Mouse (Mus musculus) myocyte (in vitro differentiated cells): ENCODE data around the gene Heatr4.

ENCODE experiments used
- POLR2A ChIP-seq: IDR thresholded peaks from one replicate; pipeline ENCODE4 v1.6.1; 2011; ENCODE audit warnings: low read depth, mild to moderate bottlenecking, control low read depth, moderate library complexity; ENCODE audit not compliant: insufficient read length
- REST ChIP-seq: IDR thresholded peaks from one replicate; pipeline ENCODE4 v1.6.1; 2011; ENCODE audit warnings: mild to moderate bottlenecking, control low read depth, moderate library complexity; ENCODE audit not compliant: insufficient read depth, insufficient read length
- TCF12 ChIP-seq: IDR thresholded peaks from one replicate; pipeline ENCODE4 v1.6.1; 2011; ENCODE audit warnings: mild to moderate bottlenecking, control low read depth; ENCODE audit not compliant: poor library complexity, insufficient read depth, severe bottlenecking

- TF ChIP-seq POLR2A, result no peak
- no peak for TF ChIP-seq TCF12
- TF ChIP-seq REST, result no peak
These were observed 12.5 kb downstream of the Heatr4 start for GRCm38 (mm10) chr12:83972117-83972516.
